Mouse (Mus musculus): ENCODE data around the gene Prkag3. TPM values are rescaled to one million over a fixed set of nuclear protein-coding genes. Genes with fewer than 3 reads are reported as not detected.

Prkag3 gene
- polyA plus RNA-seq, 1 experiment: 24.6 TPM

DNA sequence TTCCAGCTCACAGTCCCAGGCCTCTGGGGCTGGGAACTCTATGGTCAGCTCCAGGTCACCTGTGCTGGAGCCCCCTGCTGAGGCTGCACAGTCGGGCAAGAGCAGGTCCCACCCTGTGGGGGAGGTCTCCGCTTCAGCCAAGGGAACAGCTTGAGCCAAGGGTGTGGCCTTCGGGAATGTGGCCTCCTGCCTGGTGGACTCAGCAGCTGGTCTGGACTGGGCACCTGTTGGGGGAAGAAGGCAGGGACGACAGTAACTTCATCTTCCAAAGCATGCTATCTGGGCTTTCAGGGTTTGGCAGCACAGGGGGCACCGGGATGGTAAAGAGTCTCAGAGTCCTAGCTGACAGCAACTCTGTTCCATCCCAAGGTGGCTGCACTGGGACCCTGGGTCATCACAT is 1.7 kb downstream of the Prkag3 start:
- no peaks in the 10 kb centered on the region for H3K79me2 ChIP-seq (ENCODE audit: control insufficient read depth, insufficient read depth)
- TF ChIP-seq POLR2AphosphoS2 (IDR thresholded peaks at IDR 0.05; ENCODE audit: insufficient read length, low read depth) (no peak), MYOG (IDR thresholded peaks at IDR 0.05; ENCODE audit: control insufficient read depth in 1 of 3, insufficient read depth in 1 of 3, insufficient read length in 2 of 3, low read depth in 2 of 3) (peak; percentile 77 to 99 (median 96)), TCF3 (IDR thresholded peaks at IDR 0.05; ENCODE audit: insufficient read length, low read depth) (peak; percentile 87), SRF (IDR thresholded peaks at IDR 0.05; ENCODE audit: control insufficient read depth, insufficient read length, low read depth) (no peak), E2F4 (IDR thresholded peaks at IDR 0.05; ENCODE audit: insufficient read depth) (no peak), MAX (IDR thresholded peaks at IDR 0.05; ENCODE audit: low read depth) (no peak), TCF12 (IDR thresholded peaks at IDR 0.05; ENCODE audit: insufficient read depth, poor library complexity, severe bottlenecking) (peak; percentile 80), USF1 (IDR thresholded peaks at IDR 0.05; ENCODE audit: low read depth) (no peak), POLR2A (IDR thresholded peaks at IDR 0.05; ENCODE audit: insufficient read length, low read depth) (peak; percentile 41), MYOD1 (IDR thresholded peaks at IDR 0.05; ENCODE audit: control insufficient read depth in 1 of 3, insufficient read length in 2 of 3, low read depth in 2 of 3) (peak; percentile 56 to 98 (median 92)), CEBPB (IDR thresholded peaks at IDR 0.05; ENCODE audit: insufficient read depth, poor library complexity, severe bottlenecking) (no peak), REST (IDR thresholded peaks at IDR 0.05; ENCODE audit: insufficient read depth, insufficient read length) (no peak)

GRCm38 (mm10) chr1:74740846-74741245 is 8.2 kb downstream of the Prkag3 start:
- Histone ChIP-seq H3K4me3 (no peak overlapping the region), H3K4me2 (ENCODE audit: low read depth) (no peak overlapping the region), H3K36me3 (ENCODE audit: control insufficient read depth, insufficient read depth) (peaks cover 22% of the 10 kb centered on the region), H3K27me3 (ENCODE audit: control insufficient read depth, insufficient read depth, insufficient read length) (no peaks in the 10 kb centered on the region), H3ac (ENCODE audit: control insufficient read depth, insufficient read length) (no peak overlapping the region), H3K79me2 (ENCODE audit: control insufficient read depth, insufficient read depth) (no peaks in the 10 kb centered on the region)
- TF ChIP-seq MAX (IDR thresholded peaks at IDR 0.05; ENCODE audit: low read depth) (no peak), POLR2AphosphoS2 (IDR thresholded peaks at IDR 0.05; ENCODE audit: insufficient read length, low read depth) (peak; percentile 7)

More for the DNA sequence above, 1.7 kb downstream of the Prkag3 start:
- peak overlapping the region; percentile 97 for H3K4me2 ChIP-seq (ENCODE audit: low read depth)
- H3K4me3 ChIP-seq: peak overlapping the region; percentile 31
- H3ac ChIP-seq (ENCODE audit: control insufficient read depth, insufficient read length): no peak overlapping the region
- H3K36me3 ChIP-seq (ENCODE audit: control insufficient read depth, insufficient read depth): peaks cover 9% of the 10 kb centered on the region
- no peaks in the 10 kb centered on the region for H3K27me3 ChIP-seq (ENCODE audit: control insufficient read depth, insufficient read depth, insufficient read length)

DNA sequence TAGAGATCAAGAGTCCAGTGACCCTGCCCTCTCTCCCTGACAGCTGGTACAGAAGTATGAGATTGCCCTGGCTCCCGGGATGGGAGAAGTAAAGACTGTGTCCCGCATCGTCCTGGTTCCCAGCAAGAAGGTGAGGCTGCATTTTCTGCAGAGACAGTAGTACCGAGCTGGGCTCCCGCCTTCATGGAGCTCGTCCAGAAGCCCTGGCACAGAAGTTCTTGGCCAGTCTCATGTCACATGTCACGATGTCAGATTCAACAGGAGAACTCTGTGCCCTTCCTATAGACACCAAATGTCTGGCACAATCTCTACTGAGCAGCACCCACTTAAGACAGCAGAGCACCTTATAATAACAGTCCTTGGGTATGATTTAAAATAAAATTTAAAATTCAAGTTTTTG is 11.5 kb downstream of the Prkag3 start:
- peaks cover 5% of the 10 kb centered on the region for H3K27me3 ChIP-seq (ENCODE audit: control insufficient read depth, insufficient read depth, insufficient read length)
- TF ChIP-seq POLR2A (IDR thresholded peaks at IDR 0.05; ENCODE audit: insufficient read length, low read depth): peak; percentile 22
- no peak for TF ChIP-seq USF1 (IDR thresholded peaks at IDR 0.05; ENCODE audit: low read depth)
- no peak for TF ChIP-seq TCF3 (IDR thresholded peaks at IDR 0.05; ENCODE audit: insufficient read length, low read depth)
- no peak for TF ChIP-seq CEBPB (IDR thresholded peaks at IDR 0.05; ENCODE audit: insufficient read depth, poor library complexity, severe bottlenecking)
- no peak for TF ChIP-seq MYOD1 (IDR thresholded peaks at IDR 0.05; ENCODE audit: control insufficient read depth in 1 of 3, insufficient read length in 2 of 3, low read depth in 2 of 3)
- TF ChIP-seq TCF12 (IDR thresholded peaks at IDR 0.05; ENCODE audit: insufficient read depth, poor library complexity, severe bottlenecking): no peak
- peaks cover 15% of the 10 kb centered on the region for H3K36me3 ChIP-seq (ENCODE audit: control insufficient read depth, insufficient read depth)
- no peak overlapping the region for H3ac ChIP-seq (ENCODE audit: control insufficient read depth, insufficient read length)
- no peaks in the 10 kb centered on the region for H3K79me2 ChIP-seq (ENCODE audit: control insufficient read depth, insufficient read depth)
- H3K4me3 ChIP-seq: no peak overlapping the region
- no peak overlapping the region for H3K4me2 ChIP-seq (ENCODE audit: low read depth)

DNA sequence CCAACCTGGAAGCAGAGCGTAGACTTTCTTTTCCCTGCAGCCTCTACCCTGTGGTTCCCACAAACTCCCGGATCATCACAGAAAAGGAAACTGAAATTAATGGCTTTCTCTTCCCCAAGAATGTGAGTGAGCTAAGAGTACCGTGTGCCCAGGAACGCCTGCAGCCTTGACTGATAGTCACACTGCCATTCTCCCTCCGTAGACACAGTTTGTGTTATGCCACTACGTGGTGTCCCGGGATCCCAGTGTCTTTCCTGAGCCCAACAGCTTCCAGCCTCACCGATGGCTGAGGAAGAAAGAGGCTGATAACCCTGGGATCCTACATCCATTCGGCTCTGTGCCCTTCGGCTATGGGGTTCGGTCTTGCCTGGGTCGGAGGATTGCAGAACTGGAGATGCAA is 12.0 kb downstream of the Prkag3 start:
- H3K4me2 ChIP-seq (ENCODE audit: low read depth): no peak overlapping the region
- H3K36me3 ChIP-seq (ENCODE audit: control insufficient read depth, insufficient read depth): peaks cover 13% of the 10 kb centered on the region
- H3ac ChIP-seq (ENCODE audit: control insufficient read depth, insufficient read length): no peak overlapping the region

DNA sequence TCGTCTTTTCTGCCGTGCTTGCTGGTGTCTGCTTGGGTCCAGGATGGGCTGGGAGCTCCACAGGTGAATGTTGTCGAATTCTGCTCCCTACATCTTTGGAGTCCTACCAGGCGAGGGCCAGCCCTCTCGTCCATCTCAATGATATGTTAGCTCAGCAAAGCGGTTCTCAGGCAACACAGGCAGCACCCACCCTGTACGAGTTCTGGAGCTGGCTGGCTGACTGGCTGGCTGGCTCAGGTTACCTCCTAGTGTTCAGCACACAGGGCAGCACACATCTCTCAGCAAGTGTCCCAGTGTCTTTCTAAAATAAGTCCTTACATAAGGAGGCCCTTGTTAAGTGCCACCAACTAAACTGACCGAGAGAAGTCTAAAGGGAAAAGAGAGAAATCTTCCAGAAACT is 20.6 kb downstream of the Prkag3 start:
- Histone ChIP-seq H3K4me2 (ENCODE audit: low read depth) (no peak overlapping the region), H3K4me3 (no peak overlapping the region), H3K36me3 (ENCODE audit: control insufficient read depth, insufficient read depth) (no peaks in the 10 kb centered on the region), H3K79me2 (ENCODE audit: control insufficient read depth, insufficient read depth) (no peaks in the 10 kb centered on the region), H3ac (ENCODE audit: control insufficient read depth, insufficient read length) (no peak overlapping the region), H3K27me3 (ENCODE audit: control insufficient read depth, insufficient read depth, insufficient read length) (no peaks in the 10 kb centered on the region)
- no peak for TF ChIP-seq MYOG (IDR thresholded peaks at IDR 0.05; ENCODE audit: control insufficient read depth in 1 of 3, insufficient read depth in 1 of 3, insufficient read length in 2 of 3, low read depth in 2 of 3)
- TF ChIP-seq MYOD1 (IDR thresholded peaks at IDR 0.05; ENCODE audit: control insufficient read depth in 1 of 3, insufficient read length in 2 of 3, low read depth in 2 of 3): no peak
- no peak for TF ChIP-seq SRF (IDR thresholded peaks at IDR 0.05; ENCODE audit: control insufficient read depth, insufficient read length, low read depth)
- no peak for TF ChIP-seq TCF3 (IDR thresholded peaks at IDR 0.05; ENCODE audit: insufficient read length, low read depth)

More for the DNA sequence above, 12.0 kb downstream of the Prkag3 start:
- H3K79me2 ChIP-seq (ENCODE audit: control insufficient read depth, insufficient read depth): no peaks in the 10 kb centered on the region
- peaks cover 5% of the 10 kb centered on the region for H3K27me3 ChIP-seq (ENCODE audit: control insufficient read depth, insufficient read depth, insufficient read length)
- no peak for TF ChIP-seq SRF (IDR thresholded peaks at IDR 0.05; ENCODE audit: control insufficient read depth, insufficient read length, low read depth)
- TF ChIP-seq POLR2AphosphoS2 (IDR thresholded peaks at IDR 0.05; ENCODE audit: insufficient read length, low read depth): peak; percentile 92
- TF ChIP-seq TCF12 (IDR thresholded peaks at IDR 0.05; ENCODE audit: insufficient read depth, poor library complexity, severe bottlenecking): no peak
- no peak overlapping the region for H3K4me3 ChIP-seq

- no peak overlapping the region for H3ac ChIP-seq (ENCODE audit: control insufficient read depth, insufficient read length)
- H3K27me3 ChIP-seq (ENCODE audit: control insufficient read depth, insufficient read depth, insufficient read length): no peaks in the 10 kb centered on the region
- no peak overlapping the region for H3K4me3 ChIP-seq
- no peaks in the 10 kb centered on the region for H3K36me3 ChIP-seq (ENCODE audit: control insufficient read depth, insufficient read depth)
- TF ChIP-seq USF1 (IDR thresholded peaks at IDR 0.05; ENCODE audit: low read depth) (peak; percentile 49), REST (IDR thresholded peaks at IDR 0.05; ENCODE audit: insufficient read depth, insufficient read length) (no peak), CEBPB (IDR thresholded peaks at IDR 0.05; ENCODE audit: insufficient read depth, poor library complexity, severe bottlenecking) (no peak), MYOD1 (IDR thresholded peaks at IDR 0.05; ENCODE audit: control insufficient read depth in 1 of 3, insufficient read length in 2 of 3, low read depth in 2 of 3) (no peak), SRF (IDR thresholded peaks at IDR 0.05; ENCODE audit: control insufficient read depth, insufficient read length, low read depth) (no peak), POLR2A (IDR thresholded peaks at IDR 0.05; ENCODE audit: insufficient read length, low read depth) (no peak)
- no peaks in the 10 kb centered on the region for H3K79me2 ChIP-seq (ENCODE audit: control insufficient read depth, insufficient read depth)
- H3K4me2 ChIP-seq (ENCODE audit: low read depth): no peak overlapping the region
Measured at GRCm38 (mm10) chr1:74726674-74727073, 22.3 kb downstream of the Prkag3 start.
